Mouse (Mus musculus): ENCODE results near the gene Ankrd44. TPM values are rescaled to one million over a fixed set of nuclear protein-coding genes. Genes with fewer than 3 reads are reported as not detected.
A peak's percentile ranks its signal among the peaks of the same experiment; 100 is the strongest.

Gene Ankrd44
- polyA plus RNA-seq, 1 experiment, result 17.8 TPM

DNA sequence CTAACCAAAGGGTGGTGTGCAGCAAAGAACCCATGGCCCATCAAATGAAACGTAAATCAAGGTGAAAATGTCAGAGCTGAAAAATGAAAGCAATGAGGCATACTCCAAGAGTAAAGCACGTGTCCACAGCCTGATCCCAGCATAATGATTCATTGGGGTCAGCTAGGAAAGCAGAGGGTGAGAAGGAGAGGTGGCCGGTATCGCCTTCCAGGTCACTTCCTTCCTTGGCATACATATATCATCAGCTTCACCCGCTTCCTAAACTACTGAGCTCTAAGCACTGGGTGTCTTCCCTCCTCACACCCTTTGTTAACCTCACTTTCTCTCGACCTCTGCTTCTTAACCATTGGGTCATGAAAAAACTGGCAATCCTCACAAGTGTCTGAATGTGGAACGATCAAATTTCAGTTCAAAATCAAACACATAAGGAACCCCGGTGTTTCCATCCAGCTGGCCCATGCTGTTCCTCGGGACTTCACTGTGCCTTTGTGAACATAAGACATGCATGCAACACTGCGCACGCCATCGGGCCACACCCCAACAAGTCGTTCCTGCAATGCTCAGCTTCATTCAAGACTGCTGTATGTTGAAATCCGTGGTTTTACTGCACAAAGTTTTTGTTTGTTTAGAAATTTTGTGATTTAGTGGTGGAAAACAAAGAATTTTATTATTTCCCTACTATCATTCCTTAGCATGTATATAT lies 101.9 kb downstream of the Ankrd44 start:
- no peaks in the 10 kb centered on the region for H3K27me3 ChIP-seq (replicated peaks; ENCODE audit: control insufficient read depth, insufficient read depth, low read length)
- DNase-seq, result no peak
- H3K4me1 ChIP-seq (ENCODE audit: control insufficient read depth, insufficient read depth, low read length), result peaks cover 27% of the 10 kb centered on the region
- TF ChIP-seq CTCF (conservative IDR thresholded peaks at IDR 0.05; ENCODE audit: insufficient read depth, insufficient read length, low read depth, low read length), result no peak
- no peak for TF ChIP-seq POLR2A (IDR thresholded peaks at IDR 0.05; ENCODE audit: low read depth, low read length)
- WGBS, result 51% methylated on average over 14 of the region's 14 CpGs
- H3K27ac ChIP-seq (ENCODE audit: insufficient read depth, low read depth, low read length), result no peak overlapping the region
- no peak overlapping the region for H3K4me3 ChIP-seq (ENCODE audit: insufficient read depth, low read depth, low read length)
- no peaks in the 10 kb centered on the region for H3K36me3 ChIP-seq (ENCODE audit: control insufficient read depth, insufficient read depth, low read length)

DNA sequence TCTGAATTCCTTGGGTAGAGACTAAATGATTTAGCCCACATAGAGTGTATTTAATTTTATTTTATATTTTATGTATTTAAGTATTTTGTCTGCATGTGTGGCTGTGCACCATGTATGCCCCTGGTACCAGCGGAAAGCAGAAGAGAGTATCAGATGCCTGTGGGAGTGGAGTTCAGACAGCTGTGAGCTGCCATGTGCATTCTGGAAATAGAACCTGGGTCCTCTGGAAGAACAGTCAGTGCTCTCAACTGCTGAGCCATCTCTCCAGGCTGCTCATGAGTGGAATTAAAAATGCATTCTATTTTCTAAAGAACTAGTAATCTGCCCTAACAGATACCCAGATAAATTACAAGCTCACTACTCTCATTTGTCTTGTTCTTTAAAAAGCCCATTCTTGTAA lies 104.4 kb downstream of the Ankrd44 start:
- H3K27ac ChIP-seq (ENCODE audit: insufficient read depth, low read depth, low read length), result no peak overlapping the region
- no peaks in the 10 kb centered on the region for H3K27me3 ChIP-seq (replicated peaks; ENCODE audit: control insufficient read depth, insufficient read depth, low read length)
- H3K4me1 ChIP-seq (ENCODE audit: control insufficient read depth, insufficient read depth, low read length), result peaks cover 15% of the 10 kb centered on the region
- TF ChIP-seq POLR2A (IDR thresholded peaks at IDR 0.05; ENCODE audit: low read depth, low read length), result no peak
- no peak for TF ChIP-seq CTCF (conservative IDR thresholded peaks at IDR 0.05; ENCODE audit: insufficient read depth, insufficient read length, low read depth, low read length)
- H3K4me3 ChIP-seq (ENCODE audit: insufficient read depth, low read depth, low read length), result no peak overlapping the region
- DNase-seq, result no peak
- no peaks in the 10 kb centered on the region for H3K36me3 ChIP-seq (ENCODE audit: control insufficient read depth, insufficient read depth, low read length)
- 94% methylated on average over 1 of the region's 1 CpGs for WGBS

GRCm38 (mm10) chr1:54815206-54815855 lies 110.9 kb downstream of the Ankrd44 start:
- Histone ChIP-seq H3K36me3 (ENCODE audit: control insufficient read depth, insufficient read depth, low read length) (no peaks in the 10 kb centered on the region), H3K4me3 (ENCODE audit: insufficient read depth, low read depth, low read length) (no peak overlapping the region), H3K27ac (ENCODE audit: insufficient read depth, low read depth, low read length) (peak overlapping the region; percentile 52; the same call in 1 of the 2 replicates), H3K27me3 (replicated peaks; ENCODE audit: control insufficient read depth, insufficient read depth, low read length) (no peaks in the 10 kb centered on the region), H3K4me1 (ENCODE audit: control insufficient read depth, insufficient read depth, low read length) (peaks cover 3% of the 10 kb centered on the region; the same call in 1 of the 2 replicates)
- TF ChIP-seq CTCF (conservative IDR thresholded peaks at IDR 0.05; ENCODE audit: insufficient read depth, insufficient read length, low read depth, low read length) (no peak), POLR2A (IDR thresholded peaks at IDR 0.05; ENCODE audit: low read depth, low read length) (no peak)
- peak; percentile 24 for DNase-seq
- WGBS, result 28% methylated on average over 9 of the region's 9 CpGs

GRCm38 (mm10) chr1:54809811-54810549 lies 116.2 kb downstream of the Ankrd44 start:
- 71% methylated on average over 10 of the region's 10 CpGs for whole genome bisulfite sequencing
- H3K27me3 ChIP-seq (replicated peaks; ENCODE audit: control insufficient read depth, insufficient read depth, low read length), result no peaks in the 10 kb centered on the region
- DNase-seq, result no peak
- no peaks in the 10 kb centered on the region for H3K4me1 ChIP-seq (ENCODE audit: control insufficient read depth, insufficient read depth, low read length)
- no peaks in the 10 kb centered on the region for H3K36me3 ChIP-seq (ENCODE audit: control insufficient read depth, insufficient read depth, low read length)
- H3K4me3 ChIP-seq (ENCODE audit: insufficient read depth, low read depth, low read length), result no peak overlapping the region
- H3K27ac ChIP-seq (ENCODE audit: insufficient read depth, low read depth, low read length), result no peak overlapping the region
- no peak for TF ChIP-seq CTCF (conservative IDR thresholded peaks at IDR 0.05; ENCODE audit: insufficient read depth, insufficient read length, low read depth, low read length)
- TF ChIP-seq POLR2A (IDR thresholded peaks at IDR 0.05; ENCODE audit: low read depth, low read length), result no peak

DNA sequence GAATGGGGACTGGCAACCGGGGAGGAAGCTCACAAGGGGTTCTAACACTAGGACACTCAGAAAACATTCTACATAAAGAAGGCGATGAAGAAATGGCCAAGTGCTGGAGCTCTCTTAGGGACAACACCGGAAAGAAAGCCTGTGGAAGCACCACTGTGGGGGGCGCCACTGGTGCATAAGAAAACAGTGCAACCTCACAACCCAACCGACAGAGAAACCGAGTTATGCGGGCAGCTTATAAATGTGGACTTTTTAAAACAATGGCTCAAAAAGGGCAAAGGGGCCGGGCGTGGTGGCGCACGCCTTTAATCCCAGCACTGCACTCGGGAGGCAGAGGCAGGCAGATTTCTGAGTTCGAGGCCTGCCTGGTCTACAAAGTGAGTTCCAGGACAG lies 117.1 kb downstream of the Ankrd44 start:
- WGBS, result 97% methylated on average over 13 of the region's 13 CpGs
- Histone ChIP-seq H3K27ac (ENCODE audit: insufficient read depth, low read depth, low read length) (no peak overlapping the region), H3K4me1 (ENCODE audit: control insufficient read depth, insufficient read depth, low read length) (no peaks in the 10 kb centered on the region), H3K36me3 (ENCODE audit: control insufficient read depth, insufficient read depth, low read length) (no peaks in the 10 kb centered on the region), H3K27me3 (replicated peaks; ENCODE audit: control insufficient read depth, insufficient read depth, low read length) (no peaks in the 10 kb centered on the region), H3K4me3 (ENCODE audit: insufficient read depth, low read depth, low read length) (no peak overlapping the region)
- TF ChIP-seq POLR2A (IDR thresholded peaks at IDR 0.05; ENCODE audit: low read depth, low read length), result no peak
- DNase-seq, result no peak

- no peaks in the 10 kb centered on the region for H3K27me3 ChIP-seq (replicated peaks; ENCODE audit: control insufficient read depth, insufficient read depth, low read length)
- no peak for DNase-seq
- no peak overlapping the region for H3K4me3 ChIP-seq (ENCODE audit: insufficient read depth, low read depth, low read length)
- no peaks in the 10 kb centered on the region for H3K4me1 ChIP-seq (ENCODE audit: control insufficient read depth, insufficient read depth, low read length)
- WGBS, result 73% methylated on average over 4 of the region's 4 CpGs
- H3K36me3 ChIP-seq (ENCODE audit: control insufficient read depth, insufficient read depth, low read length), result no peaks in the 10 kb centered on the region
- no peak overlapping the region for H3K27ac ChIP-seq (ENCODE audit: insufficient read depth, low read depth, low read length)
- TF ChIP-seq CTCF (conservative IDR thresholded peaks at IDR 0.05; ENCODE audit: insufficient read depth, insufficient read length, low read depth, low read length), result no peak
- TF ChIP-seq POLR2A (IDR thresholded peaks at IDR 0.05; ENCODE audit: low read depth, low read length), result no peak
Measured at GRCm38 (mm10) chr1:54808401-54809097, 117.6 kb downstream of the Ankrd44 start.
